Mouse (Mus musculus) liver, adult (tissue): Measurements from ENCODE around the gene Prmt3.
A peak's percentile ranks its signal among the peaks of the same experiment; 100 is the strongest.

ENCODE experiments used
- GATA4 ChIP-seq: IDR thresholded peaks from 2 replicates; pipeline ENCODE4 v1.6.1; 2014; ENCODE audit warnings: mild to moderate bottlenecking, low read length; ENCODE audit not compliant: insufficient replicate concordance

The Prmt3 gene

DNA sequence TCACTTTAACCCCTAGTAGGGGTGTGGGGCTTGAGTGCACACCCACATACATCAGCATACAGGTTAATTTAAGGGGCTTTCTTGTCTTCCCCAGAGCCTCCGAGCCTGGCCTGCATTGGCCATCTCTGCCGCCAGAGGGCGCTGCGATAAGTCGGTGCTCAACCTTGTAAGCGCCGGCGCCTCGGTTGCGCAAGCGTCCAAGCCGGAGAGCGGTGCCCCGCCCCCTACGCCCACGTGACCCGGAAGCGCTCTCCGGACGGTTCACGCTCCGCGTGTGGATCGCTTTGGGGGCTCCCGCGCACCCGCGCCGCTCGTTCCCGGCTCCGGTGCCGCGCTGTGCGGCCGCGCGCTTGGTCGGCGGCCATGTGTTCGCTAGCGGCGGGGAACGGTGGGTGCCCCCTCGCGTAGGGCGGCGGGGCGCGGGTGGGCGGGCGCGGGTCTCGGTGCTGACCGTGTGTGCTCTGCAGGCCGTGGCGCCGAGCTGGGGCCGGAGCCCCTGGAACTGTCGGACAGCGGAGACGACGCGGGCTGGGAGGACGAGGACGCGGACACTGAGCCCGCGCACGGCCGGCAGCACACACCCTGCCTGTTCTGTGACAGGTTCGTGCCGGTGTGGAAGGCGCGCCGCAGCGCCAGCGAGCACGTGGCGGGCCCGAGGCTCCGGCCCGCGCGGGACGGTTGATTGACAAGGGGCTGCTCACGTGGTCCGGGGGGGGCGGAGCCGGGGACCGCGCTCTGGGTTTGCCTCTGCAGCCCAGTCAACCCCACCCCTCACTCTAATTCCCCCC is at the start of gene Prmt3:
Gene Prmt3 (plus strand): TSS at position 233 of the 788 bp plus-strand sequence.
- TF ChIP-seq GATA4: peak; percentile 46; the same call in 1 of the 2 replicates

- no peak for TF ChIP-seq GATA4
Measured at GRCm38 (mm10) chr7:49734342-49734741, 43.8 kb upstream of the Prmt3 start.

DNA sequence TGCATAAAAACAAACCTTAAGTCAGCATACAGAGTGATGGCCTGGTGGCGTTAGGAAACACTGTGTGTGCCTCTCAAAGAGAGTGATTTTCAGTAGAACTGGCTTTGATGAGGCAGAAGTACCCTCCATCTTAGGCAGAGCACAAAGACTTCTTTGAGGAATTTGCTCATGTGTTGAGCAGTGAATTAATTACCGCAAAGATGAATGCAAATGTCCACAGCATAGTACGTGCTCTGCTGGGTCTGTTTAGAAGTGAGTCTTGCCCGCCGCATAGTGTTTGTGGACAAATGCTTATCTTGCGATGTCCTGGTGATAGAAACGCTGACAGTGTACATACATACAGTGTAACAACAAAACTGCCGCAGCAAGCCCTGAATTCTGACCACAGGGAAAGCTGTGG is 38.7 kb upstream of the Prmt3 start:
- TF ChIP-seq GATA4: no peak

- peak; percentile 81; the same call in 1 of the 2 replicates for TF ChIP-seq GATA4
Measured at GRCm38 (mm10) chr7:49741474-49741873, 36.7 kb upstream of the Prmt3 start.

GRCm38 (mm10) chr7:49741923-49742322 is 36.2 kb upstream of the Prmt3 start:
- no peak for TF ChIP-seq GATA4

- TF ChIP-seq GATA4: no peak
Measured at GRCm38 (mm10) chr7:49751148-49751547, 27.0 kb upstream of the Prmt3 start.

DNA sequence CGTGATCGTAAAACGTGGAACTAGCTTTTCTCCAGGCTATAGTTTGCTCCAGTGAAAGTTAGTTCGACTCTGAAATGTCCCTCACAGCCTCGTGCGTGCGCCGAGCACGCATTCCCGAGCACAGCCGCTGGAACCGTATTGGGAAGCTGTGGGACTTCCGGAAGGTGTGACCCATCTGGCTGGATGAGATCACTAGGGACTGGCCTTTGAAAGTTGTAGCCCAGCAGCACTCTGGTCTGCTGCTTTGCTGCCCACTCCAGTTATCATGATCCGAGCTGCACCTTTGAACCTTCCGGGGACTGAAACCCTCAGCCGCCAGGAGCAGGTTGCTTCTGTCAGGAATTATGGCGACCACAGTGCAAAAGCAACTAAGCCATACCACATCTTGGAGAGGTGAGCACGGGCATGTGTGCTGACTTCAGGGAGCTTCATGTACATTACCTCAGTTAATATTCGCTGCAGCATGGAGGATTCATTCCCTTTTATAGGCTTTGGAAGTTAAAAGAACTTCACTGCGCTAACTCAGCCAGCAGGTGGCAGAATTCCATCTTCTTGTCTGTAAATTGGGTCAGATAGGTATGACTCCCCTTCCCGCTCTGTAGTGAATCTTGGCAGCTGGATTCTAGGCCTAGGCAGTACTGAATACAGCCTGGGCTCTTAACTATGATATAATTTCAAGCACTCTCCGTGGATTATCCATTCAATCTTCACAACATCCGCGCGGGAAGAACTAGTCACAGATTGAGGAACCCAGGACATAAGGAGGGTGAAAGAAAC is 25.2 kb upstream of the Prmt3 start:
- no peak for TF ChIP-seq GATA4

- no peak for TF ChIP-seq GATA4
Measured at GRCm38 (mm10) chr7:49754767-49755166, 23.4 kb upstream of the Prmt3 start.

- no peak for TF ChIP-seq GATA4
Measured at GRCm38 (mm10) chr7:49758934-49759571, 19.1 kb upstream of the Prmt3 start, which contains the start of gene Htatip2. Gene Htatip2 (plus strand): TSS chr7:49759115.

- no peak for TF ChIP-seq GATA4
Measured at GRCm38 (mm10) chr7:49762605-49763004, 15.5 kb upstream of the Prmt3 start.

GRCm38 (mm10) chr7:49764011-49764716 is 14.0 kb upstream of the Prmt3 start:
- no peak for TF ChIP-seq GATA4

DNA sequence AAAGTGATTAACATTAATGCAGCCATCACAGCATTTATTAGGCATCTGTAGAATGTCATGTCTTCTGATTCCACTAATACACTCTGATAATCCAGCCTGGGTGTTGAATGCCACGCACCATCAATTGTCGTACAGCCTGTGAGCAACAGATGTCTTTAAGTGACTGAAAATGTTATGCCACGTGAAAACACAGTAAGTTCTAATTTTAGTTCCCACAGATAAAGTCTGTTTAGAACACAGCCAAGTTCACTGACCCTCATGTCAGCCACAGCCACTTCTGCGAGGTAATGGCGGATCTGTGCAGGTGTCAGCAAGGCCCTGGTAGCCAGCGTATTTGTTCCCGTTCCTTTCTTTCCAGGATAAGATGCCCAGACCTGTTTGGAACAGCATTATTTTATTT is 12.0 kb upstream of the Prmt3 start:
- no peak for TF ChIP-seq GATA4

GRCm38 (mm10) chr7:49768509-49768908 is 9.6 kb upstream of the Prmt3 start:
- TF ChIP-seq GATA4: no peak

GRCm38 (mm10) chr7:49774396-49774795 is 3.8 kb upstream of the Prmt3 start:
- no peak for TF ChIP-seq GATA4

GRCm38 (mm10) chr7:49777585-49777984 is 561 bp upstream of the Prmt3 start:
- no peak for TF ChIP-seq GATA4

DNA sequence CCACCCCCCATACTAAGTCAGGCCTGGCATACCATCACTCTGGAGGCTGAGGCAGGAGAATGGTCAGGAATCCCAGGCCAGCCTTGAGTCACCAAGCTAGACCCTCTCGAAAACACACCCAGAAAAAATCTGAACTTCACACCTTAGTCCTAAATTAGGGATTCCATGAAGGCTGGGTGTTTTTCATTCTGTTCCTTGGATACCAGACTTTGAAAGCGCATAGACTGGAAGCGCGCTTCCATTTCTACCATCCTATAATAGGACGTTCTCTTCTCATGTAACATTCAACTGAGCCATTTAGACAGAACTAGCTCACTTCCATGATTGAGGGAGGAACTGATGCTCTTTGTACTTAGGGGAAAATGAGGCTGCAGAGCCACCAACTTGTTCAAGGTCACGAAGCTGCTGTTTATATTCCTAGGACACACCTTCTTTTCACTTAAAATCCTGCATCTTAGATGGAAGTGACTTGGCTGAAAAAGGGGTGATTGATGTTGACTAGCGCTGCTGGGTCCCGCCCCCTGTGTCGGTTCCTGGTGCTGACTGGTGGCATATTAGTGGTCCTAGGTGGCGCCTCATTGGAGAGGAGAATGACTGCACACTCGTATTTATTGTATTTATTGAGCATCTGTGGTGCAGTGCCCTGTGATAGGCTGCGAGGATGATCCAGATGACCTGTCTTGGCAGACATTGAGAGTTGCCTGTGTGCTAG is 914 bp downstream of the Prmt3 start:
- no peak for TF ChIP-seq GATA4
